Mouse (Mus musculus) cerebellum, postnatal 4 days (tissue): Measurements from ENCODE around the gene Prss22.
A peak's percentile ranks its signal among the peaks of the same experiment; 100 is the strongest.
"Not testable (repeated sequence)": the region's sequence is repeated elsewhere in the genome, so short reads cannot be mapped to it uniquely, and the experiment has no call there.

Source experiments
- DNase-seq, 2 experiments: peaks; one replicate each; pipeline ENCODE4 v3.0.0; 2022; ENCODE audit warnings: low spot score in 2 of 2, mixed read lengths in 1 of 2

The Prss22 gene

GRCm38 (mm10) chr17:23995421-23995820 lies 2.5 kb downstream of the Prss22 start:
- DNase-seq: no peak

- DNase-seq: no peak
Measured at GRCm38 (mm10) chr17:23994667-23995066, 3.2 kb downstream of the Prss22 start.

GRCm38 (mm10) chr17:23993559-23994428 lies 4.1 kb downstream of the Prss22 start:
- peak; percentile 94 to 98 for DNase-seq

- DNase-seq: no peak
Measured at GRCm38 (mm10) chr17:23992789-23993553, 4.9 kb downstream of the Prss22 start.

GRCm38 (mm10) chr17:23989802-23990201 lies 8.1 kb downstream of the Prss22 start:
- no peak for DNase-seq

GRCm38 (mm10) chr17:23984989-23985388 lies 12.9 kb downstream of the Prss22 start:
- no peak for DNase-seq

- DNase-seq: no peak
Measured at GRCm38 (mm10) chr17:23982912-23983311, 15.0 kb downstream of the Prss22 start.

- DNase-seq: no peak
Measured at GRCm38 (mm10) chr17:23980297-23980909, 17.5 kb downstream of the Prss22 start, which contains the start of gene Prss30. TSS of gene Prss30 (minus strand) at chr17:23980566.

- no peak for DNase-seq
Measured at GRCm38 (mm10) chr17:23979471-23979870, 18.4 kb downstream of the Prss22 start.

GRCm38 (mm10) chr17:23976665-23977064 lies 21.2 kb downstream of the Prss22 start:
- DNase-seq: no peak

GRCm38 (mm10) chr17:23971315-23971714 lies 26.6 kb downstream of the Prss22 start:
- no peak for DNase-seq

GRCm38 (mm10) chr17:23969231-23969630 lies 28.7 kb downstream of the Prss22 start:
- peak; percentile 45 to 70 for DNase-seq

GRCm38 (mm10) chr17:23968780-23969179 lies 29.1 kb downstream of the Prss22 start:
- no peak for DNase-seq

- DNase-seq: no peak
Measured at GRCm38 (mm10) chr17:23966658-23967401, 31.1 kb downstream of the Prss22 start.

GRCm38 (mm10) chr17:23965805-23966425 lies 32.0 kb downstream of the Prss22 start:
- no peak for DNase-seq

GRCm38 (mm10) chr17:23961573-23962122 lies 36.3 kb downstream of the Prss22 start:
- DNase-seq: no peak

GRCm38 (mm10) chr17:23960084-23960738 lies 37.7 kb downstream of the Prss22 start:
- DNase-seq: peak; percentile 75 to 86

- no peak for DNase-seq
Measured at GRCm38 (mm10) chr17:23955174-23955573, 42.7 kb downstream of the Prss22 start, which contains the start of gene Sbpl. TSS of gene Sbpl (minus strand) at chr17:23955274.

- DNase-seq: not testable (repeated sequence)
Measured at GRCm38 (mm10) chr17:23950828-23951227, 47.1 kb downstream of the Prss22 start.

- no peak for DNase-seq
Measured at GRCm38 (mm10) chr17:23949068-23949467, 48.8 kb downstream of the Prss22 start.
